Mouse (Mus musculus): Measurements from ENCODE around the gene Atxn1. TPM values are rescaled to one million over a fixed set of nuclear protein-coding genes. Genes with fewer than 3 reads are reported as not detected.

The Atxn1 gene
- total and polyA plus RNA-seq, 2 experiments from 2014 or later = 8.6 to 44.6 TPM

DNA sequence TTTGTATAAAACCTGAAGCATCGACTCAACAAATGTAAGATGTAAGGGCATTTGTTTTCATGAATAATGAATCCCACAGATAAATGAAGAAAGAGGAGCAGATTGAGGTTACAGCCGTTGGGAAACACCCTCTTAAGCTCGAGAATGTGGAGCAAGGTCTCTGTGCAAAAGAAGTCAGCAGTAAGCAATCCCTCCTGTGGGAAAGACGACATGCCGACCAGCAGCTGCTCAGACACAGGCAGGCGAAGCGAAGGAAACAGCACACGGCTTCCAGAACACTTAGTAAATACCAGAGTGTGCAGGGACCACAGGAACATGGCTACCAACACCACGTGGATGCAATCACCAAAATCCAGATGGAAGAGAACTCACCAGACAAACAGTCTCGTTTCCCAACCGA lies 294.8 kb downstream of the Atxn1 start:
- no peaks in the 10 kb centered on the region for H3K27me3 ChIP-seq (ENCODE audit: insufficient read depth, low read length)
- no peak overlapping the region for H3K4me3 ChIP-seq (ENCODE audit: low read length)
- no peaks in the 10 kb centered on the region for H3K36me3 ChIP-seq (ENCODE audit: insufficient read depth, low read length)
- DNase-seq (ENCODE audit: low spot score) (no peak), ATAC-seq (no peak)
- H3K9ac ChIP-seq (replicated peaks; ENCODE audit: low read length) = no peak overlapping the region
- no peak for TF ChIP-seq CTCF (IDR thresholded peaks at IDR 0.05; ENCODE audit: low read depth)
- H3K4me2 ChIP-seq (ENCODE audit: low read depth, low read length) = no peak overlapping the region
- 73% methylated on average over 11 of the region's 11 CpGs for WGBS
- no peaks in the 10 kb centered on the region for H3K9me3 ChIP-seq (ENCODE audit: low read length)
- H3K4me1 ChIP-seq (ENCODE audit: insufficient read depth, low read length) = no peaks in the 10 kb centered on the region
- H3K27ac ChIP-seq = no peak overlapping the region

GRCm38 (mm10) chr13:45662852-45663251 lies 302.0 kb downstream of the Atxn1 start:
- no peak overlapping the region for H3K27ac ChIP-seq
- 86% methylated on average over 10 of the region's 10 CpGs for WGBS
- H3K9ac ChIP-seq (replicated peaks; ENCODE audit: low read length) = no peak overlapping the region
- TF ChIP-seq CTCF (IDR thresholded peaks at IDR 0.05; ENCODE audit: low read depth) = no peak
- DNase-seq (ENCODE audit: low spot score) (no peak), ATAC-seq (no peak)
- H3K4me3 ChIP-seq (ENCODE audit: low read length) = no peak overlapping the region
- no peak overlapping the region for H3K4me2 ChIP-seq (ENCODE audit: low read depth, low read length)
- no peaks in the 10 kb centered on the region for H3K9me3 ChIP-seq (ENCODE audit: low read length)
- H3K36me3 ChIP-seq (ENCODE audit: insufficient read depth, low read length) = no peaks in the 10 kb centered on the region
- H3K4me1 ChIP-seq (ENCODE audit: insufficient read depth, low read length) = 0 out of 2 replicates have a peak, but pooled peaks cover 4% of the 10 kb centered on the region
- no peaks in the 10 kb centered on the region for H3K27me3 ChIP-seq (ENCODE audit: insufficient read depth, low read length)

DNA sequence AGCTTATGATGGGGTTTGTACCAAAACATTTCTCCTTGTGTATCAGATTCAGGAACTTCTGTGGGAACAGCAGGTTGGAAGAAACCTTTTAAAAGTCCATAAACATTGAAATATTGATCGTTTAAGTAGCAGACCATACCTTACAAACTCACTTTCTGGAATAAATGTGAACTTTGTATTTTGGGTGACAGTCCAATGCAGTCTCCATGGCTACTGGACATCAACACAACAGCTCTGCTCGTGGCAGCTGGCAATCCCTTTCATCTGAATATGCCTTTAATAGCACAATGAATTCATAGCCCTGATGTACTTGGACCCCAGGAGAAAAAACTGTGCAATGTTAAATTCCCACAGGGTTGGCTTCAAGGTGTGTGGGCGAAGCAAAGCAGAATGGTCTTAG lies 302.6 kb downstream of the Atxn1 start:
- H3K4me1 ChIP-seq (ENCODE audit: insufficient read depth, low read length) = 0 out of 2 replicates have a peak, but pooled peaks cover 4% of the 10 kb centered on the region
- DNase-seq (ENCODE audit: low spot score) = no peak

GRCm38 (mm10) chr13:45661283-45662185 lies 303.3 kb downstream of the Atxn1 start:
- Histone ChIP-seq H3K4me3 (ENCODE audit: low read length) (no peak overlapping the region), H3K27ac (no peak overlapping the region), H3K9ac (replicated peaks; ENCODE audit: low read length) (no peak overlapping the region), H3K9me3 (ENCODE audit: low read length) (no peaks in the 10 kb centered on the region), H3K36me3 (ENCODE audit: insufficient read depth, low read length) (no peaks in the 10 kb centered on the region), H3K27me3 (ENCODE audit: insufficient read depth, low read length) (no peaks in the 10 kb centered on the region), H3K4me1 (ENCODE audit: insufficient read depth, low read length) (0 out of 2 replicates have a peak, but pooled peaks cover 4% of the 10 kb centered on the region), H3K4me2 (ENCODE audit: low read depth, low read length) (peak overlapping the region; percentile 29; the same call in 1 of the 2 replicates)
- DNase-seq (ENCODE audit: low spot score) (no peak), ATAC-seq (no peak)
- no peak for TF ChIP-seq CTCF (IDR thresholded peaks at IDR 0.05; ENCODE audit: low read depth)
- WGBS = 33% methylated on average over 12 of the region's 12 CpGs

More for the DNA sequence above, 302.6 kb downstream of the Atxn1 start:
- H3K9me3 ChIP-seq (ENCODE audit: low read length) = no peaks in the 10 kb centered on the region
- H3K4me3 ChIP-seq (ENCODE audit: low read length) = no peak overlapping the region
- 39% methylated on average over 3 of the region's 3 CpGs for WGBS
- H3K27me3 ChIP-seq (ENCODE audit: insufficient read depth, low read length) = no peaks in the 10 kb centered on the region
- H3K27ac ChIP-seq = no peak overlapping the region
- H3K9ac ChIP-seq (replicated peaks; ENCODE audit: low read length) = no peak overlapping the region
- no peak overlapping the region for H3K4me2 ChIP-seq (ENCODE audit: low read depth, low read length)
- TF ChIP-seq CTCF (IDR thresholded peaks at IDR 0.05; ENCODE audit: low read depth) = no peak
- no peak for ATAC-seq
- no peaks in the 10 kb centered on the region for H3K36me3 ChIP-seq (ENCODE audit: insufficient read depth, low read length)

- Histone ChIP-seq H3K4me3 (ENCODE audit: low read length) (no peak overlapping the region), H3K4me1 (ENCODE audit: insufficient read depth, low read length) (0 out of 2 replicates have a peak, but pooled peaks cover 4% of the 10 kb centered on the region), H3K4me2 (ENCODE audit: low read depth, low read length) (no peak overlapping the region), H3K9ac (replicated peaks; ENCODE audit: low read length) (no peak overlapping the region), H3K27ac (no peak overlapping the region), H3K36me3 (ENCODE audit: insufficient read depth, low read length) (no peaks in the 10 kb centered on the region), H3K9me3 (ENCODE audit: low read length) (no peaks in the 10 kb centered on the region), H3K27me3 (ENCODE audit: insufficient read depth, low read length) (no peaks in the 10 kb centered on the region)
- TF ChIP-seq CTCF (IDR thresholded peaks at IDR 0.05; ENCODE audit: low read depth) = no peak
- 83% methylated on average over 4 of the region's 4 CpGs for WGBS
- DNase-seq (ENCODE audit: low spot score) = no peak
- ATAC-seq = no peak
These were observed 305.0 kb downstream of the Atxn1 start for GRCm38 (mm10) chr13:45659813-45660212.

DNA sequence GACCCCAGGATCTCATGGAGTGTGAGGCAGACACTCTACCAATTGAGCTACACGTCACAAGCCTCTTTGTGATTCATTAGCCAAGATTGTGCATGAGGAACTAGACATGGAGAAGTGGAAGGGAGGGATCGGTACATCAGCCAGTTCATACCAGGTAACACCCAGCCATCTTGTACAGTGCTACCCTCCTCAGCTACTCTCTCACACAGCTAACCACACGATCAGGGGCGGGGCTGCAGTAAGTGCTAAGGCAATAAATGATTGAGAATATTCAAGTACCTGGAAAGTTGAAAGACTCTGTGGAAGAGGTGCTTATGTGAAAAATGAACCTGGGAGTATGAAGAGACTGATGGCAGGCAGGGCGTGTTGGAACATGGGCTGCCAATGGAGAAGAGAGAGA lies 306.5 kb downstream of the Atxn1 start:
- 94% methylated on average over 5 of the region's 5 CpGs for WGBS
- DNase-seq (ENCODE audit: low spot score) = no peak

GRCm38 (mm10) chr13:45657176-45657575 lies 307.6 kb downstream of the Atxn1 start:
- 97% methylated on average over 1 of the region's 1 CpGs for WGBS
- no peak for TF ChIP-seq CTCF (IDR thresholded peaks at IDR 0.05; ENCODE audit: low read depth)

More for the DNA sequence above, 306.5 kb downstream of the Atxn1 start:
- H3K27ac ChIP-seq = no peak overlapping the region
- H3K4me3 ChIP-seq (ENCODE audit: low read length) = no peak overlapping the region
- no peaks in the 10 kb centered on the region for H3K27me3 ChIP-seq (ENCODE audit: insufficient read depth, low read length)
- no peak overlapping the region for H3K9ac ChIP-seq (replicated peaks; ENCODE audit: low read length)
- no peak for ATAC-seq
- 0 out of 2 replicates have a peak, but pooled peaks cover 4% of the 10 kb centered on the region for H3K4me1 ChIP-seq (ENCODE audit: insufficient read depth, low read length)
- H3K36me3 ChIP-seq (ENCODE audit: insufficient read depth, low read length) = no peaks in the 10 kb centered on the region
- no peak for TF ChIP-seq CTCF (IDR thresholded peaks at IDR 0.05; ENCODE audit: low read depth)
- H3K4me2 ChIP-seq (ENCODE audit: low read depth, low read length) = no peak overlapping the region
- no peaks in the 10 kb centered on the region for H3K9me3 ChIP-seq (ENCODE audit: low read length)

More at GRCm38 (mm10) chr13:45657176-45657575, 307.6 kb downstream of the Atxn1 start:
- H3K4me3 ChIP-seq (ENCODE audit: low read length) = no peak overlapping the region
- no peak for DNase-seq (ENCODE audit: low spot score)
- H3K27me3 ChIP-seq (ENCODE audit: insufficient read depth, low read length) = no peaks in the 10 kb centered on the region
- H3K36me3 ChIP-seq (ENCODE audit: insufficient read depth, low read length) = no peaks in the 10 kb centered on the region
- no peak for ATAC-seq
- H3K27ac ChIP-seq = no peak overlapping the region
- H3K9ac ChIP-seq (replicated peaks; ENCODE audit: low read length) = no peak overlapping the region
- H3K9me3 ChIP-seq (ENCODE audit: low read length) = no peaks in the 10 kb centered on the region
- H3K4me1 ChIP-seq (ENCODE audit: insufficient read depth, low read length) = 0 out of 2 replicates have a peak, but pooled peaks cover 2% of the 10 kb centered on the region
- H3K4me2 ChIP-seq (ENCODE audit: low read depth, low read length) = no peak overlapping the region

Data from hindbrain, postnatal 0 days (tissue).